Mouse (Mus musculus) G1E (cell line): ENCODE measurements around the gene Galnt18.

Experiments
- CTCF ChIP-seq: IDR thresholded peaks from 2 replicates; pipeline ENCODE4 v1.5.1; 2012; ENCODE audit warnings: low read depth, low read length, inconsistent platforms, mixed read lengths
- GATA1 ChIP-seq: IDR thresholded peaks from 2 replicates; pipeline ENCODE4 v1.6.1; 2012; ENCODE audit warnings: borderline replicate concordance, low read length, inconsistent platforms, mixed read lengths
- POLR2AphosphoS5 ChIP-seq: IDR thresholded peaks from 2 replicates; pipeline ENCODE4 v1.6.1; 2012; ENCODE audit warnings: low read depth, low read length, inconsistent platforms; ENCODE audit not compliant: insufficient replicate concordance

DNA sequence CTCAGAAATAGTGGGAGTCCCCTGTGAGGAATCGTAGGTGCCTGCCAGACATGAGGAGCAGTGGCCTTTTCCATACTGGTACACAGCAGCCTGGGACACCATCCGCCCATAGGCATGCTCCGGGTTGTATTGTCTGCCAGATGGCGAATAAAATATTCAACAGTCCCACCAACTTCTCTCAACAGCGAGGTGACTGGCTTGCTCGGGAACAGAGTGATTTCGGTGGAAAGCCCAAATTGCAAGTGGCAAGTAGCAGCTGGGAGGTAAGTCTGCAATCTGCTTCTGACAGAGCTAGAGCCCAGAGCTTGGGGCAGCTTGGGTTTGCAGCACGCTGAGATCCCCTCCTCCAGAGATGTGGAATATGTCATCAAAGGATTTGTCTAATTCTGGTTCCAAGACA is 5.7 kb upstream of the Galnt18 start:
- TF ChIP-seq GATA1 (no peak), CTCF (no peak), POLR2AphosphoS5 (no peak)
